Mouse (Mus musculus): ENCODE data around the gene Olfr781. TPM values are rescaled to one million over a fixed set of nuclear protein-coding genes. Genes with fewer than 3 reads are reported as not detected.

Olfr781 gene
- polyA plus RNA-seq (2017; shearing (Covaris generic)), result not detected

GRCm38 (mm10) chr10:129328554-129328953 is at the start of gene Olfr781:
Gene Olfr781 (plus strand): TSS chr10:129328854.

GRCm38 (mm10) chr10:129317817-129318216 is 10.8 kb upstream of the Olfr781 start, which contains the start of gene Olfr780:
Gene Olfr780 (plus strand): TSS chr10:129318117.

GRCm38 (mm10) chr10:129348550-129348949 is 19.9 kb downstream of the Olfr781 start, which contains the start of gene Olfr782:
Gene Olfr782 (plus strand): TSS chr10:129348850.

Other genes starting within 250 kb of the Olfr781 start
- gene Olfr767, start 245.9 kb upstream of the Olfr781 start, polyA plus RNA-seq (2017; shearing (Covaris generic)), result not detected
- gene Olfr768, start 229.5 kb upstream of the Olfr781 start, polyA plus RNA-seq (2017; shearing (Covaris generic)), result not detected
- 0.04 TPM for gene Olfr769, start 211.0 kb upstream of the Olfr781 start, polyA plus RNA-seq (2017; shearing (Covaris generic))
- not detected for gene Olfr770, start 189.9 kb upstream of the Olfr781 start, polyA plus RNA-seq (2017; shearing (Covaris generic))
- not detected for gene Olfr771, start 164.1 kb upstream of the Olfr781 start, polyA plus RNA-seq (2017; shearing (Covaris generic))
- gene Olfr772, start 150.9 kb upstream of the Olfr781 start, polyA plus RNA-seq (2017; shearing (Covaris generic)), result not detected
- not detected for gene Olfr773, start 141.4 kb upstream of the Olfr781 start, polyA plus RNA-seq (2017; shearing (Covaris generic))
- not detected for gene Olfr774, start 92.7 kb upstream of the Olfr781 start, polyA plus RNA-seq (2017; shearing (Covaris generic))
- not detected for gene Olfr775, start 80.4 kb upstream of the Olfr781 start, polyA plus RNA-seq (2017; shearing (Covaris generic))
- not detected for gene Olfr776, start 69.7 kb upstream of the Olfr781 start, polyA plus RNA-seq (2017; shearing (Covaris generic))
- gene Olfr777, start 57.4 kb upstream of the Olfr781 start, polyA plus RNA-seq (2017; shearing (Covaris generic)), result not detected
- gene Olfr780, start 10.7 kb upstream of the Olfr781 start, polyA plus RNA-seq (2017; shearing (Covaris generic)), result not detected
- not detected for gene Olfr782, start 20.0 kb downstream of the Olfr781 start, polyA plus RNA-seq (2017; shearing (Covaris generic))
- gene Olfr784, start 55.2 kb downstream of the Olfr781 start, polyA plus RNA-seq (2017; shearing (Covaris generic)), result 0.07 TPM
- not detected for gene Olfr785, start 76.6 kb downstream of the Olfr781 start, polyA plus RNA-seq (2017; shearing (Covaris generic))
- gene Olfr786, start 98.5 kb downstream of the Olfr781 start, polyA plus RNA-seq (2017; shearing (Covaris generic)), result not detected
- 0.16 TPM for gene Olfr787, start 133.0 kb downstream of the Olfr781 start, polyA plus RNA-seq (2017; shearing (Covaris generic))
- gene Olfr788, start 142.1 kb downstream of the Olfr781 start, polyA plus RNA-seq (2017; shearing (Covaris generic)), result not detected
- not detected for gene Olfr789, start 155.9 kb downstream of the Olfr781 start, polyA plus RNA-seq (2017; shearing (Covaris generic))
- gene Olfr790, start 169.6 kb downstream of the Olfr781 start, polyA plus RNA-seq (2017; shearing (Covaris generic)), result not detected
- not detected for gene Olfr791, start 192.9 kb downstream of the Olfr781 start, polyA plus RNA-seq (2017; shearing (Covaris generic))
- gene Olfr792, start 210.3 kb downstream of the Olfr781 start, polyA plus RNA-seq (2017; shearing (Covaris generic)), result not detected
- not detected for gene Olfr794, start 238.8 kb downstream of the Olfr781 start, polyA plus RNA-seq (2017; shearing (Covaris generic))